Mouse (Mus musculus): ENCODE results near the gene Ctbs.
"Not testable (repeated sequence)": the region's sequence is repeated elsewhere in the genome, so short reads cannot be mapped to it uniquely, and the experiment has no call there.

Ctbs gene

DNA sequence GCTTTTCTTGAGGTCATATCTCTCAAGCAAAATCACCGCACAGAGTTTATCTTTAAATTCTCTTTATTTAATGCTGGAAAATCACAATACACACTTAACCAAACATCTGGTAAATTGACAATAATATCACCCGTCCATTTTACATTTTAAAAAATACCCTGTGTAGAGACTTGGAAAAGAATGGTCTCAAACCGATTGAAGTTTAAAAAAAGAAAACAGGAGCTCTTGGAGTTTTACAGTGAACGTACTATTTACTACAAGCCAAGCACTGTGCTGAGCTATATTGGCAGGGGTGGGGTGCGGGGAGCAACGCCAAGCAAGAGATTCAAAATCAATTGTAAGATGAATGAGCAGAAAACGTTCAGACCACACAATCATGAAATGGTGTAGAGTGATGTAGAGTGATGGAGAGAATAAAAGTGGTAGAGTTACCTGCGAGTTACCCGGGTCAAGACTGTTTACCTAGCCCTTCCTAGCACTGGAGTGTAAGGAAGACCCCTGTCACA lies at the start of gene Ctbs:
Ctbs (plus strand) TSS at position 51 of the 506 bp plus-strand sequence.
- DNase-seq (ENCODE audit: low read depth, low spot score): no peak

DNA sequence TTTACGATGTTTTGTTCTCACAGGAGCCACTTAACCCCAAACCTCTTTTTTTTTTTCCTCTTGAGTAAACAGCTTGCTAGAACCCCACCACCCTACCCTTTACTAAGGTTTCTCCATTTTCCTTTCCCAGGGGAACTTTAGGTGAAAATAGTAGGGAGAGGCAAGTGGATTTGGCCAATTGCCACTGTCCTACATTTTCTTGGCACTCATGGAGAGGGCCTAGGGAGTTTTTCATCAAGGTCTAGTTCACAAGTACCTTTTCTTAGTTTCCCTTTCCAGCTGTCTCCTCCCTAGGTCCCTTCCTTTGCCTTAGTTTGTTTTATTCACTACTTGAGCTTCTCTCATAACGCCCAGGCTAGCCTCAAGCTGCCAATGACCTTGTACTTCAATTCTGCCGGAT lies 45.8 kb upstream of the Ctbs start:
- no peak for DNase-seq (ENCODE audit: low read depth, low spot score)

DNA sequence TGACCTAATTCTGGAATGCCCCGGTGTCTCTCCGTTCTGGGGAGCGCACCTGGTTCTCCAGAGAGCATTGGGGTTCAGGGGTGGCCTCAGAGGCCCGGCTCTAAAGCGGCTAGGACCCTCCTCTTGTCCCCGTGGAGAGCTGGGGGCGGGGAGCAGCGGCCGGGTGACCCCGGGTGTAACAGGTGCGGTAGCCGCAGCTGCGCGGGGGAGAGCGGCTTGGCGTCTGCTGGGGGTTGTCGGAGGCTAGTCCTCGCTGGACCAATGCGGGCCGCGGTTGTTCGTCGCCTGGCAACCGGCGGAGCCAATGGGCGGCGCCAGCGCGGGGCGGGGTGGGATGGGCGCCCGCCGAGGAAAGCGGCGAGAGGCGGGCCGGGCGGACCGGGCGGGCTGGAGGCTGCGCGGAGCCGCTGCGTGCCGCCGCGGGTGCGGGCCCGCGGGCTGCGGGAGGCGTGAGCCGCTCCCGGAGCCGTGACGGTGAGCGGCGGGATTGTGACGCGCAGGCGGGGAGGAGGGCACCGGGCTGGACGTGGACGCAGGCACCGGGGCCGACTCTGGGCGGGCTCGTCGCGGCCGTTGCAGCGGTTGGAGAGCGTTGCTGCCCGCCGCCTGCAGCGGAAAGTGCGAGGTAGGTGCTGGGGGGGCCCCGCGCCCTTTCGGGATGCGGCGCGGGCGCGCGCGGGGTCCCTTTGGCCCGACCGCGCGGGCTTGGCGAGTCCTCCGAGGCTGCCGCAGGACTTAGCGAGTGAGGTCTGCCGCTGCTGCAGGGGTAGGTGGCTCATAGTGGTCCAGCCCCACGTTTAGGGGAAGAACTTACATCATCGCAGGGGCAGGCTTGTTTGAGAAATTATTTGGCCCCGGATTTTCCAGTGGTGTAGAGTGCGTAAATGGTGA lies 45.0 kb upstream of the Ctbs start, which contains the start of gene Ssx2ip:
Ssx2ip (plus strand) TSS at position 332 of the 891 bp plus-strand sequence.
- DNase-seq (ENCODE audit: low read depth, low spot score): peak; percentile 85

DNA sequence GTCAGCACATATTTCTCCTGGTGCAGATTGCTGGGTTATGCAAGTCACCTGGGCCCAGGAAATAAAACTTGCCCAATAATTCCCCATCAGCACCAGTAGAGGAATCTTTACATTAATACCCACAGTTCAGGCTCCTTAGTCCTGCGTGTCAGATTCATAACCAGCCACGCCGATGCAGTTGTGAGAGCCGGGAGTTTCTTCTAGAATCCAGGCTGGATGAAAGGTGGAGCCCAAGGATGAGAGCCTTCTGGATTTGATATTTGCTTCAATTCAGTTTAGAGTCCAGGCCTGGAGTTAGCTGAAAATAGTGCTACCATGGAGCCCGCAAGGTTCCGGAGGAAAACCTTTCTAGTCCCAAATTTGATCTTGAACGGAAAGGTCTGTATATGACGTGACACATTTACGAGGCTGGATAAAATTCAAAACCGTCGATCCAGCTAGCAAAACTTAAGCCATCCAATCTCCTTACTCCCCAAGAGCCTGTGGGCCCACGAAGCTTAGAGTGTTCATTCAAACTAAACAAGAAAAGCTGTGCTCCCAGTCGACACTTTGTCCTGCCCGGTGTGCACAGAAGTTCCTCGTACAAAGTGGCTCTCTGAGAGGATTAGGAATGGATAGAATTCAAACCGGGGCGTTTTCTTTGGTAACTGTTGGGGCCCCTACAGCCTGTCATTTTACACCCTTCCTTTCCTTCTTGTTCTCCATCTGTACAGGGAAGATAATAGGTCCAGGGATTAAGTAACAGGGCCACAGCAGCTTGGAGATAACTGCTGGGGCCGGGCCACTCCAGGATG lies 44.2 kb upstream of the Ctbs start:
- DNase-seq (ENCODE audit: low read depth, low spot score): no peak

DNA sequence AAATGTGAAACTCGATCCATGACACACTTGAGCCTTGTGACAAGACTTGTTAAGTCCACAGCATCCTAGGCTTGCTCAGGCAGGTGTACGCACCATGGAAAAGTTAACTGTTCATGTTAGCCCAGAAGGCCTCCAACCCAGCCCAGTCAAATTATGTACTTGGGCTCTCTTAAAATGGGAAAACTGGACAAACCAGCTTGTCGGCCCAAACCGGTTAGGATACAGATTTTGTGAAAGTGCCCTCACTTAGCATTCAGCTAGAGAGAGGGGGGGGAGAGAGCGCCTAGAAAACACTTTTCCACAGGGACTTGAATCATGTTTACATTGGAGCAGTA lies 43.6 kb upstream of the Ctbs start:
- no peak for DNase-seq (ENCODE audit: low read depth, low spot score)

DNA sequence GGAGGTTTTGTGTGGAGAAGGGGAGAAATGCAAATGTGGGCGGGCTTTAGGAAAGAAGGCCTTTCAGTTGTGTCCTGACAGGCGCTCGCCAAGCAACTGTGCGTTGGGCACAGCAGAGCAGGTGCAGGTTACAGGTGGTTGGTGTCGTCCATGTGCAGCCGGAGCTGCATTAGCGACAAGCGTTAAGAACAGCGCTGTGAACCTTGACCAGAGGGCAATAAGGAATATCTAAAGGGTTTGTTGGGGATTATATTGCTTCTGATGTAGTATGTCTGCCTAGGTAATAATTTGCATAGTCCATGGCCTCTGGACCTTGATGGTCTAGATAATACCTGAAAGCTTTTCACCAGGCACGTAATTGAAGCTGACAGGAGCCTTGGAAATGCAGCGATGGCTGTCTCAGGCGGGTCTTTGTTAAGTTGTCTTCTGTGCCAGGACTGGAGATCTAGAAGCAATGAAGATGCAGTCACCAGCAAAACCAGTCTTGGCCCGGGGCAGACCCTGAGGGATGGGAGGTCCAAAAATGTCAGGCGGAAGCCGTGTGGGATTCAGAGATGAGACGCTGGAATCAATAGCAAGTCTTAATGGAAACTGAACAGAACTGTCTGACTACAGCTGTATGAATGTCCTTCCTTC lies 42.4 kb upstream of the Ctbs start:
- DNase-seq (ENCODE audit: low read depth, low spot score): no peak

DNA sequence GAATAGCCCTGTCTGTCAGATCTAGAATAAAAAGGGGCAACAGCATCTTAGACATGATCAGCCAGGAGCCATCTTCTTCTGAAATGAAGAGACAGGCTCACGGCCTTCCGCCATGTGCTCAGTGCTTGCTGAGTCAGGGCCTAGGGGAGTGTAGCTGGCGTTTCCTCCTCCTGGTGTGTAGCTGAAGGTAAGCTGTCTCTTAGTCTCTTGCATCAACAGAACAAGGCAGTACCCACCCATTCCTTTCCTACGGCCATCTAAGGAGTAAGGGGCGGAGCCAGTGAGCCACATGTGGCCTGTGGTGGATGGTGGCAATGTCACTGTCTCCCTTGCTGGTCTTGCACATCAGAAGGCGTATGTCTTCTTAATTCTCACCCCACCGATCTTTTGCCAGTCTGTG lies 39.5 kb upstream of the Ctbs start:
- no peak for DNase-seq (ENCODE audit: low read depth, low spot score)

DNA sequence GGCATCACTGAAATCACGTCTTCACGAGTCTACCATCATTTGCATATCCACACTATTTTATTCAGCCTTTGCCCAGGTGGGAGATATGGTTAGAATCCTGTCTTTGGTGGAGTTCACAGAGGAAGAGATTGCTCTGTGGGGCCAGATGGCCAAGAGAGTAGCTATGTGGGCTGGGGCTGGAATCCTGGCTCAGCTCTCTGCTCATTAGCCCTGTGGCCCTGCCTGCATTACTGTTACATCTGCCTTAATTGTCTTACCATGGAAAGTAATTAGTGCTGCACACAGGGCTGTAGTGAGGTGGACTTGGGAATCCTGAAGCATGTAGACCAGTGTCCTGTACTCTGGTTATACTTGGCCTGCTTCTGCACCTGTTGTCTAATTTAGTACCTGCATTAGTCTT lies 37.6 kb upstream of the Ctbs start:
- DNase-seq (ENCODE audit: low read depth, low spot score): no peak

DNA sequence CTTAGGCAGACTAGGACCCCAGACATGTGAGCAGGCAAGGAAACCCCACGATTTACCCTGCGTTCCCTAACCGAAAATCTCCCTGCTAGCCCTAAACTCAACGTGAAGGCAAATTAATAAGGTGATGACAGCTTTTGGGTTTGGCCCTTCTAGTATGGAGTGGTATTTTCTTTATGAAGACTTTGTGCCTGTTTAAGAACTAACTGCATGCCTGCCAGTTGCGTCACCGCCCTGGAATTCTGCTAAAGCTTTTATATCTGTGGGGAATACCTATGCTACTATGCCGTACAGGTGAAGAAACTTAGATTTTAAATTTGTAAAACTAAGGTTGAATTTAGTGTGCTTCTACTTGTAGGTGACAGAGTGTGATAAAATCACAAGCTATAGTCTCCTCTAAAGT lies 37.1 kb upstream of the Ctbs start:
- no peak for DNase-seq (ENCODE audit: low read depth, low spot score)

DNA sequence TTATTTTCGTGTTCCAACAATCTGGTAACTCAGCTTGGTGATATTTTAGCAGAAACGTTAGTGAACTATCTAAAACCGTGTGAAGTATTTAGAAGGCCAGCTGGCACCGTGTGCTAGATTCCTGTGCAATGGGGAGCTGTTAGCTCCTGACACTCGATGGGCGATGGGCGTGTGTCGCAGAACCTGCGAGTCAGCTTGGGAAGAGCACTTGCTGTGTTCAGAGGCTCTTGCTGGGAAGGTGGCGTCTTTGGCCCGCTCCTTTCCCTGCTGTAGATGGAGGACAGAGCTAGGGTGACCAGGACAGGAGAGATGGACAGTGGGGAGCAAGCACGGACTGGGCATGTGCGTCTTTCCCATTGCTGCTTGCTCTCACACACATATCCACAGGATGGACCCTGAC lies 36.6 kb upstream of the Ctbs start:
- DNase-seq (ENCODE audit: low read depth, low spot score): no peak

DNA sequence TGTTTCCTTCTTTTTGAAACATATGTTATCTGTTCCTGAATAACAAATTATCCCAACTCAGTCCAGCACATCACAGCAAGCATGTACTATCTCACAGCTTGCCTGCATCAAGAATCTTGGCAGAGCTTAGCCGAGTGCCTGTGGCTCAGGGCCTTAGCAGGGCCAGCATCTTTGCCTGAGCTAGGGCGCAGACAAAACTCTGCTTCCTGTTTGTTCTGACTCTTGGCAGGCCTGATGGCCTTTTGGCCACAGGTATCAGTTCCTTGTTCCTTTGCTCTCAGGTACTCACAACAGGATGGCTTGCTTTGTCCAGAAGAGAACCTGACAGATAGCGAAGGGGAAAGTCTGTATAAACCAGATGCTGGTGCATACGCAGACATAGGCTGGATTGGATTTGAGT lies 35.6 kb upstream of the Ctbs start:
- no peak for DNase-seq (ENCODE audit: low read depth, low spot score)

DNA sequence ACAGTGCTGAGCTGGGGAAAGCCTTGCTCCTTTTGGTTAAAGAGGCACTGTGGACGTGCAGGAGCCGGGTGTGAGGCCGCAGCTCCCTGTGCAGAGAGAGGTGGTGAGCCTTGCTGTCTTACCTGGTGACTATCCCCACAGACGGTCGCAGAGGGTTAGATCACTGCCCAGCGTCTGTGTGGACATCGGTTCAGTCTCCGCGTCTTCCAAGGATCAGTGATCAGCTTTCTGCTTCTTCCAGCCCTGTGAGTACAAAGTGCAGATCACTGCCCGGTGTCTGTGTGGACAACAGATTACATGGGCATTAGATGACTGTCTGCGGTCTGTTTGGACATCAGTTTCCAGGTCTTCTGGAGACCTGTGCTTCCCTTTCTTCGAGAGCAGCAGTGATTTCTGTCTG lies 35.0 kb upstream of the Ctbs start:
- no peak for DNase-seq (ENCODE audit: low read depth, low spot score)

DNA sequence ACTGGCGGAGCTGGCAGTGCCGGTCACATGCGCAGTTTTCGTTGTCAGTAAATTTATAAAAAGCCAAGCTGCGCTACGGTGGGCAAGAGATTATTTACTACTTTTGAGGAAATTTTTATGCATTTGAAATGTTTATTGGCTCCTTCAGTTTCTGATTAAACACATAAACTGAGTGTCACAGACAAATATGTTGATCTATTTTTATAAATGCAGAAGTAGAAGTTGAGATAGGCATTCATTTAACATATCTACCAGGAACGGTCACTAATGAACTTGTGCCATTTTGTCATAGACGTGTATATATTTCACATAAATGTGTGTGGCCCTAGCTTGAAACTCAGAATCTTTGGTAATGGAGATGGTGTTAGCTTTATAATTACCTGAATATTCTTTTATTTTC lies 31.7 kb upstream of the Ctbs start:
- no peak for DNase-seq (ENCODE audit: low read depth, low spot score)

DNA sequence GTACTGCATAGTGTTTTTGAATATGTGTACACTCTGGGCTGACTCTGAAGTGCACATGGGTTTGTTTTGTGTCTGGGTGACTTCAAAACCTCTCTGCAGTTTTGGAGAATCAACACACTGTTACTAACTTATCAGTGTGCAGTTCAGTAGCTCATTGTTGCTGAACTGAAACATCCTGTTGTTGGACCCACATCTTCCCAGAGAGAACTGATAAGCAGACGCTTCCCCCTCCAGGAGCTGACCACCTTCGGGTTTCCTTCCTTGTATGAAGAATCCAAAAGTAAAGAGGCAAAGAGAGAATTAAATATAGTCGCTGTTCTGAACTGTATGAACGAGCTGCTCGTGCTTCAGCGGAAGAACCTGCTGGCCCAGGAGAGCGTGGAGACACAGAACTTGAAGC lies 30.7 kb upstream of the Ctbs start:
- no peak for DNase-seq (ENCODE audit: low read depth, low spot score)

DNA sequence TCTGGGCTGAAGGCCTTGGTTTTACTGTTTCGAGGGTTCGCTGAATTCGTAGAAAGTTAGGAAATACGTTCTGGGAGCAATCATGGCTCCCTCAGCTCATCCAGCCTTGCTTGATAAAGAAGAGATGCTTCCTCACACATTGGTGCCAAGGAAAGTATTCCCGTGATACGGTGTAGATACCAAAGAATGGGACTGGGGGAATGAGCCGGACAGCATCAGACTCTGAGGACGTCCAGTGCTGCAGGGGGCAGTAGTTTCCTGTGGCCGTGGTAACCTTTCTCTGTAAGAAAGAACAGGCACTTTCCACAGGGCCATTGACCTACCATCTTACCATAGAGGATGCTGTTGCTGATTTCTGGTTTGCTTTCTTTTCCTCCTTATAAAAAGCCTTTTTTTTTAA lies 30.1 kb upstream of the Ctbs start:
- no peak for DNase-seq (ENCODE audit: low read depth, low spot score)

DNA sequence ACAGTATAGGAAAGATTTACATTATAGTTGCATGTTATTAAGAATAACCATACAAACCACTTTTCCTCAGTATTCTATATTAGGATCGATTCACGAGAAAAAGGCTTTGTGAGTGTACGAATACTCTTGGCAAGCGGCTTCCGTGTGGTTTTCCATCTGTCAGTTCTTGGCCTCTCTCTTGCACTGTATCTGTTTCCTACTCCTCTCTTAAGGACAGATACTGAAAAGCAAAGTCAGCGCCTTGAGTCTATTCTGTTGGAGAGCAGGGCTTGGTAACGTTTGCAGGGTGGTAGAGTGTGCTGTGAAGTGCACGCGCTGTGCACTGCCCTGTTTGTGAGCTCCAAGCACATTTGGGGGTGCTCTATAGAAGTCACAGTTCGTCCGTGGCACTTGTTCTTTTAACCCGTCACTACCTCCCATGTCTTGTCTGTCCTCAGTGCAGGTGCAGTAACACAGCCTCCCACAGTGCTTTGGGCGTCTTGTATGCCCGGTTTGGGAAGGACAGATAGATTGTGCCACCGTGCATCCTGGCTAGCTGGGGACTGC lies 29.5 kb upstream of the Ctbs start:
- no peak for DNase-seq (ENCODE audit: low read depth, low spot score)

DNA sequence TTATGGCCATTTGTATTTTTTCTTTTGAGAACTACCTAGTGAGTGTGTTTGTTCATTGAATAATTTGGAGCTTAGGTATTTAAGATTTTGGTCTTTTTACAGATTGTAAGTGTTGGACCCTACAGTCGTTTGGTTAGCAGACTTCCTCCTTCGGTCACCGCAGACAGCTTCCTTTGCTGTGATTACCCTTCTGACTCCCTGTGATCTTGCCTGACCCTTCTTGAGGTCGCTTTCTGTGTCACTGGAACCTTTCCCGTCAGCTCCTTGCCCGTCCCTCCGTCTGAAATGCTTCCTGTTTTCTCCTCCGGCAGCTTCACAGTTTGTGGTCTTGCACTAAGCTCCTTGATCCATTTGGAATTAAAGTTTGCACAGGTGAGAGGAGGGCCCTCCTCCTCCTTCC lies 27.8 kb upstream of the Ctbs start:
- DNase-seq (ENCODE audit: low read depth, low spot score): no peak

DNA sequence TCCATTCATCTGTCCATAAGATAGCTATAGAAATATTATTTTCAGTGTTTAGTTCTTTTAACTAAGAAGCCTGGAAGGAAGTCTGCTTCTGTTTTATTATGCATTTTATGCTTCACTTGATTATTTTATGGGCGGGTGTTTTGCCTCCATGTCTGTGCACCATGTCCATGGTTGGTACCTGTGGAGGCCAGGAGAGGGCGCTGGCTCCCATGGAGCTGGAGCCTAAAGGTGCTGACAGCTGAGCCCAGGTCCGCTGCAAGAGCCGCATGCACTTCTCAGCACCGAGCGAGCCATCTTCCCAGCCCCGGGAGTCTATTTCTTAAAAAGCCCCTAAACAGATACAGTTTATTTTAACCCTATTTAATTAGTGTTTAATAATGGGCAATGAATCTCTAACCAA lies 25.9 kb upstream of the Ctbs start:
- DNase-seq (ENCODE audit: low read depth, low spot score): no peak

DNA sequence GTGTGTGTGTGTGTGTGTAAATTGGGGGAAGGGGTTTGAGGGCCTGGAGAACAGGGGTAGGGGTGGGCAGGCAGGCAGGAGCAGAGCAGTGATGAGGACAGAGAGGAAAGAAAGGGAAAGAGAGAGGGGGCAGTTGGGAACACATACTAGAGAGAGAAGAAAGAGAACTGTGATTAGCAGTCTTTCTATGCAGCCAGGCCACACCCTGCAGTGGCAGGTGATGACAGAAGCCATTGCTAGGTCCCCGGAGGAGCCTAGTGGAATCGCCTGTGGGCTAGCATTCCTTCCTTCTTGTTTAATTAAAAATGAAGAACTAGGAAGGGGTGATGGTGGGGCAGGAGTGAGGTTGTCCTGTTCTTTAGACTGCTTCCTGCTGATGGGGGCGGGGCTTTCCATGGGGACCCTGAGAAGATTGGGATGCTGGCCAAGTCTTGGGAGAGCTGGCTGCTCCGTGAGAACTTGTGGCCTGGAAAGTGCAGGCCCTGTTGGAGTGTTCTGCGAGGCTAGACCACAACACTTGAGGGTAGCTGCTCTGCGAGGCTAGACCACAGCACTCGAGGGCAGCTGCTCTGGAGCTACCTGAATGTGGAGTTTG lies 25.2 kb upstream of the Ctbs start:
- no peak for DNase-seq (ENCODE audit: low read depth, low spot score)

DNA sequence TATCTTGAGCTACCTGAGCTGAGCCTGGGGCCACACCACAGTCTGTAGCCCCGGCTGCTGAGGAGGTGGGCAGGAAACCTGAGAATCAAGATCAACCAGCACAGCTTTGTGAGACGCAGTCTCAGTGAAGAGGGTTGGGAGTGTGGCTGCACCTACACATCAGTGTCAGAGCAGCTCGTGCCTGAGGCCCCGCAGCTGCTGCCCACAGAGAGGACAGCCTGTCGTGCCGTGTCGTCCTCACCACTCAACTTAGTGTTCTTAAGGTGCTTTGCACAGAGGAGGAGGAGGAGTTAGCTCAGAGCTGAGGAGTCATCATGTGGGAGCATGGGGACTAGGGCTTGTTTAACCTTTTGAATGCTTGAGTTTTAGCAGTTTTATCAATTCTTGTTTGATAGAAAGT lies 23.7 kb upstream of the Ctbs start:
- no peak for DNase-seq (ENCODE audit: low read depth, low spot score)

DNA sequence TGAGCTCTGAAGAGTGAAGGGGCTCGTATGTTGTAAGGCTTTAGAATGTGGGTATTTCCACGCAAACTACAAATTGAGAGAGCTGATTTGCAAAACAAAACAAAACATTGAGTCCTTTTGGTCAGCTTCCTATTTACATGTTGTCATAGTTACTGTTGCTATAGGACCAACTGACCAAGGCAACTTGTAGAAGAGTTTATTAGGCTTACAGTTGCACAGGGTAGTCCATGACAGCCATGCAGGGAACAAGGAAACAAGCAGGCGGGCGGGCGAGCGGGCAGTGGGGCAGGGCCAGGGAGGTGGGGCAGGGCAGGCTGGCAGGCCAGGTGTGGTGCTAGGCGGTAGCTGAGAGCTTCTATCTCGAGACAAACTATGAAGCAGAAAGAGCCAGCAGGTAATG lies 23.1 kb upstream of the Ctbs start:
- DNase-seq (ENCODE audit: low read depth, low spot score): no peak

DNA sequence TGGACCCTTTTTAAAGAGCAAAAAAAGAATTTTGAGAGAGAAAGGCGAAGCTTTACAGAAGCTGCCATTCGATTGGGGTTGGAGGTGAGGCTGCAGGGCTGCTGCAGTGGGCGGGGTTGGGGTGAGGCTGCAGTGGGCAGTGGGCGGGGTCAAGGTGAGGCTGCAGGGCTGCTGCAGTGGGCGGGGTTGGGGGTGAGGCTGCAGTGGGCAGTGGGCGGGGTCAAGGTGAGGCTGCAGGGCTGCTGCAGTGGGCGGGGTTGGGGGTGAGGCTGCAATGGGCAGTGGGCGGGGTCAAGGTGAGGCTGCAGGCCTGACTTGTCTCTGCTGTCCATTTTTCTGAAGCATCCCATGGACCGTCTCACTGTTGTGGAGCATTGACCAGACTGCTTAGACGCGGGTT lies 16.5 kb upstream of the Ctbs start:
- not testable (repeated sequence) for DNase-seq (ENCODE audit: low read depth, low spot score)
